Mouse (Mus musculus) megakaryocyte progenitor cell, adult 5-6 weeks (primary cell): ENCODE measurements around the gene Rae1. TPM values are rescaled to one million over a fixed set of nuclear protein-coding genes. Genes with fewer than 3 reads are reported as not detected.
A peak's percentile ranks its signal among the peaks of the same experiment; 100 is the strongest.

Source experiments
- ATAC-seq: replicated peaks from 2 replicates; pipeline ENCODE4 v1.8.0; 2016; ENCODE audit warnings: mild to moderate bottlenecking, moderate TSS enrichment, inconsistent platforms; ENCODE audit not compliant: poor library complexity
- total RNA-seq, 2 experiments: library from RNA; stranded (forward) in 1 of 2; stranded (reverse) in 1 of 2; fragments of 157-497, 149-512 nt in 1 of 2; fragments of 200-1000 nt in 1 of 2; gene quantifications; 2 replicates each; pipeline versions ENCODE4 v1.2.3 to v1.2.4; 2015 to 2017

Gene Rae1
- total RNA-seq, 2 experiments from 2014 or later = 76.3 to 128 TPM

GRCm38 (mm10) chr2:173026286-173026685 lies 26.4 kb downstream of the Rae1 start:
- ATAC-seq = 0 out of 2 replicates have a peak, but pooled peaks have one; percentile 2

GRCm38 (mm10) chr2:173026688-173027131 lies 26.8 kb downstream of the Rae1 start:
- ATAC-seq = no peak

- no peak for ATAC-seq
These were observed 27.4 kb downstream of the Rae1 start for GRCm38 (mm10) chr2:173027169-173027823.

- no peak for ATAC-seq
These were observed 28.0 kb downstream of the Rae1 start for GRCm38 (mm10) chr2:173027824-173028495.

GRCm38 (mm10) chr2:173028508-173029031 lies 28.7 kb downstream of the Rae1 start:
- no peak for ATAC-seq

- no peak for ATAC-seq
These were observed 30.8 kb downstream of the Rae1 start for GRCm38 (mm10) chr2:173030591-173031338.

GRCm38 (mm10) chr2:173033531-173033930 lies 33.6 kb downstream of the Rae1 start:
- ATAC-seq = no peak

- ATAC-seq = peak; percentile 32
These were observed 35.1 kb downstream of the Rae1 start for GRCm38 (mm10) chr2:173034998-173035397.

- no peak for ATAC-seq
These were observed 35.7 kb downstream of the Rae1 start for GRCm38 (mm10) chr2:173035653-173036052.

- no peak for ATAC-seq
These were observed 36.1 kb downstream of the Rae1 start for GRCm38 (mm10) chr2:173036055-173036454.

- ATAC-seq = peak; percentile 15
These were observed 36.7 kb downstream of the Rae1 start for GRCm38 (mm10) chr2:173036611-173037010.

- no peak for ATAC-seq
These were observed 37.4 kb downstream of the Rae1 start for GRCm38 (mm10) chr2:173037347-173037746.

- peak; percentile 58 for ATAC-seq
These were observed 38.1 kb downstream of the Rae1 start for GRCm38 (mm10) chr2:173037827-173038607.

- no peak for ATAC-seq
These were observed 39.1 kb downstream of the Rae1 start for GRCm38 (mm10) chr2:173039041-173039440.

- peak; percentile 9 for ATAC-seq
These were observed 40.9 kb downstream of the Rae1 start for GRCm38 (mm10) chr2:173040803-173041202.

- no peak for ATAC-seq
These were observed 41.3 kb downstream of the Rae1 start for GRCm38 (mm10) chr2:173041242-173041641.

- ATAC-seq = no peak
These were observed 42.0 kb downstream of the Rae1 start for GRCm38 (mm10) chr2:173041893-173042292.

- no peak for ATAC-seq
These were observed 42.7 kb downstream of the Rae1 start for GRCm38 (mm10) chr2:173042504-173043162.

GRCm38 (mm10) chr2:173044198-173044970 lies 44.5 kb downstream of the Rae1 start:
- no peak for ATAC-seq
